Mouse (Mus musculus) embryonic fibroblast, embryonic 13.5 days (primary cell): Measurements from ENCODE around the gene Tsen34.
A peak's percentile ranks its signal among the peaks of the same experiment; 100 is the strongest.

Experiments
- CTCF ChIP-seq: IDR thresholded peaks from 2 replicates; pipeline ENCODE4 v1.5.1; 2011; ENCODE audit warnings: mild to moderate bottlenecking, control low read depth, low read length, moderate library complexity, borderline replicate concordance; ENCODE audit not compliant: insufficient read depth
- POLR2A ChIP-seq: IDR thresholded peaks from 2 replicates; pipeline ENCODE4 v1.6.1; 2011; ENCODE audit warnings: low read depth, mild to moderate bottlenecking, control low read depth, low read length, moderate library complexity

GRCm38 (mm10) chr7:3707568-3708413 lies 15.1 kb downstream of the Tsen34 start:
- TF ChIP-seq CTCF (no peak), POLR2A (peak; percentile 64; the same call in 1 of the 2 replicates)
